In the genomic region with DNA sequence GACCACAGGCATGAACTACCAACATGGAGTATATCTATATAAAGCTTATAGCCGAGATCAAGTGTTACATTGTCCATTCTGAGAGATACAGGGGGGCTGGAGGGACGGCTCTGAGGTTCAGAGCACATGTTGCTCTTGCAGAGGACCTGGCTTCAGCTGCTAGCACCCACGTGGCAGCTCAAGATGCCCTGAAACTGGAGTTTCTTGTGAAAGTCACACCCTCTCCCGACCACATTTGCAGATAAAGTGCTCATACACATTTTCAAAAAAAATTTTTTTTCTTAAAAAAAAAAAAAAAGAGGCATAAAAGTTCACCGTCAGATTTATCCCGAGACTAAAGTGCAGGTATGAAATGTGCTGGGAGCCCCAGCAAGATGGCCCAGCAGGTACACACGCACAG, we compare ENCODE assay signal across 19 mouse cellular contexts.
"Had no signal": no experiment of that assay in that cellular context is flagged by ENCODE, and none has a peak within 500 bp of the region (broad histone marks: within the 10 kb centered on the region; RNA-seq: fewer than 3 reads in every experiment).

No protein-coding gene starts in this region.

- H3K9me3 ChIP-seq: liver, embryonic 15.5 days; lung, embryonic 15.5 days; midbrain, embryonic 10.5 days; midbrain, embryonic 12.5 days; neural tube, embryonic 13.5 days; neural tube, embryonic 15.5 days had no signal

- H3K4me1 ChIP-seq: lung, embryonic 15.5 days; midbrain, embryonic 12.5 days; neural tube, embryonic 13.5 days; neural tube, embryonic 15.5 days had no signal

- H3K36me3 ChIP-seq: lung, embryonic 15.5 days had no signal

- H3K27me3 ChIP-seq: liver, embryonic 15.5 days; lung, embryonic 15.5 days; midbrain, embryonic 12.5 days; neural tube, embryonic 13.5 days; neural tube, embryonic 15.5 days had no signal

- H3K27ac ChIP-seq: liver, embryonic 15.5 days; lung, embryonic 15.5 days; midbrain, embryonic 10.5 days; midbrain, embryonic 12.5 days; neural tube, embryonic 13.5 days; neural tube, embryonic 15.5 days had no signal

- H3K9ac ChIP-seq: liver, embryonic 15.5 days; liver, postnatal 0 days; lung, embryonic 15.5 days; midbrain, embryonic 12.5 days; neural tube, embryonic 13.5 days; neural tube, embryonic 15.5 days had no signal

- H3K4me3 ChIP-seq: liver, embryonic 15.5 days; lung, embryonic 15.5 days; midbrain, embryonic 10.5 days; midbrain, embryonic 12.5 days; myocyte; neural tube, embryonic 13.5 days; neural tube, embryonic 15.5 days had no signal

- DNase-seq: liver, postnatal 0 days; lung, adult 2 months; lung, postnatal 10 days; lung, postnatal 4 days; midbrain, embryonic 14.5 days; retina, postnatal 1 day; right cerebral cortex, adult 18-20 months; right cerebral cortex, postnatal 25 days; right cerebral cortex, postnatal 4 days; thymus, adult 18-20 months; thymus, postnatal 14 days; thymus, postnatal 36 days had no signal
